Mouse (Mus musculus) heart, postnatal 0 days (tissue): ENCODE data around the gene Gm26965. TPM values are rescaled to one million over a fixed set of nuclear protein-coding genes. Genes with fewer than 3 reads are reported as not detected.

Experiments
- ATAC-seq: fragments of 200-750 bp; cut with Nextera tagmentation; 2 replicates; pipeline ENCODE4 v1.8.0; 2017; ENCODE audit warnings: low read depth, moderate number of reproducible peaks, moderate library complexity; ENCODE audit not compliant: insufficient read depth
- DNase-seq: peaks from one replicate; pipeline ENCODE4 v3.0.0-alpha.2; 2016; ENCODE audit warnings: low spot score
- H3K27ac ChIP-seq: fragments of 300-500 bp; sonication (generic); 2 replicates; pipeline ENCODE4 v1.5.1; 2014; ENCODE audit warnings: low read depth, mild to moderate bottlenecking
- H3K27me3 ChIP-seq: fragments of 300-500 bp; sonication (generic); 2 replicates; pipeline ENCODE4 v1.6.1; 2014; ENCODE audit warnings: low read length, mixed read lengths; ENCODE audit not compliant: control insufficient read depth, insufficient read depth
- H3K36me3 ChIP-seq: fragments of 300-500 bp; sonication (generic); replicated peaks from 2 replicates; pipeline ENCODE4 v1.6.1; 2014; ENCODE audit warnings: low read length, mixed read lengths; ENCODE audit not compliant: control insufficient read depth, insufficient read depth
- H3K4me1 ChIP-seq: fragments of 300-500 bp; sonication (generic); 2 replicates; pipeline ENCODE4 v1.6.1; 2014; ENCODE audit warnings: antibody characterized with exemption; ENCODE audit not compliant: control insufficient read depth, insufficient read depth
- H3K4me2 ChIP-seq: fragments of 300-500 bp; sonication (generic); 2 replicates; pipeline ENCODE4 v1.6.1; 2014; ENCODE audit warnings: low read depth, mild to moderate bottlenecking, low read length, moderate library complexity
- H3K4me3 ChIP-seq: fragments of 300-500 bp; sonication (generic); 2 replicates; pipeline ENCODE4 v1.5.1; 2014; ENCODE audit warnings: low read depth, low read length
- H3K9ac ChIP-seq: fragments of 300-500 bp; sonication (generic); replicated peaks from 2 replicates; pipeline ENCODE4 v1.6.1; 2014; ENCODE audit warnings: low read depth, low read length, mixed read lengths
- H3K9me3 ChIP-seq: fragments of 300-500 bp; sonication (generic); replicated peaks from 2 replicates; pipeline ENCODE4 v1.6.1; 2016; ENCODE audit warnings: low read length; ENCODE audit not compliant: control insufficient read depth
- CTCF ChIP-seq: IDR thresholded peaks from 2 replicates; pipeline ENCODE4 v1.5.1; 2016; ENCODE audit warnings: antibody characterized with exemption, control low read depth, low read depth
- EP300 ChIP-seq: IDR thresholded peaks from 2 replicates; pipeline ENCODE4 v1.6.1; 2016; ENCODE audit warnings: antibody characterized with exemption, low read depth
- whole genome bisulfite sequencing: fragments of 180-500 bp; shearing (Covaris S2); extraction: QIAGEN DNeasy Blood & Tissue Kit; methylation state at CpG from one replicate; pipeline ENCODE4 v1.1.7; 2014; 5-methylcytosine and 5-hydroxymethylcytosine counted together
- polyA plus RNA-seq: library from polyadenylated mRNA; unstranded; fragments of >200 nt; fragmentation: Nextera tagmentation; extraction: Ambion mirVana; gene quantifications from 2 replicates; pipeline ENCODE4 v1.2.1, GENCODE M21; 2015
- total RNA-seq: library from RNA; depleted of rRNA; stranded (reverse); fragments of >200 nt; gene quantifications from 2 replicates; pipeline ENCODE4 v1.2.3, GENCODE M21; 2014; ENCODE audit warnings: low replicate concordance; rRNA removed

Gm26965 gene
- total and polyA plus RNA-seq, 2 experiments from 2014 or later = not detected

- no peak for TF ChIP-seq CTCF
- TF ChIP-seq EP300 = no peak
- H3K27me3 ChIP-seq = no peaks in the 10 kb centered on the region
- peak within 1 kb of the TSS; percentile 63 for H3K27ac ChIP-seq
- no peaks in the 10 kb centered on the region for H3K9me3 ChIP-seq
- WGBS = under 1% methylated on average over 20 of the region's 20 CpGs
- H3K4me3 ChIP-seq = peak within 1 kb of the TSS; percentile 64
- ATAC-seq (peak; percentile 94), DNase-seq (peak; percentile 81)
- H3K36me3 ChIP-seq = peaks cover 12% of the 10 kb centered on the region
- peak within 1 kb of the TSS; percentile 71 for H3K4me2 ChIP-seq
- peak within 1 kb of the TSS; percentile 47 for H3K9ac ChIP-seq
- peaks cover 3% of the 10 kb centered on the region; the same call in 1 of the 2 replicates for H3K4me1 ChIP-seq
Observed at GRCm38 (mm10) chr13:67451172-67452020, 74.6 kb downstream of the Gm26965 start, which contains the start of gene Zfp874a. Gene Zfp874a, minus strand, starts transcription at chr13:67451624.

Other genes starting within 250 kb of the Gm26965 start
- 0.54 and 1.3 TPM in 2 replicates for gene Zfp458, start 247.7 kb downstream of the Gm26965 start, total RNA-seq
- 0.48 and 0.82 TPM in 2 replicates for gene Zfp458, start 247.7 kb downstream of the Gm26965 start, polyA plus RNA-seq
- gene Zfp457, start 219.7 kb downstream of the Gm26965 start, total RNA-seq = not detected in 2 replicates
- 0.86 and 1.3 TPM in 2 replicates for gene Zfp457, start 219.7 kb downstream of the Gm26965 start, polyA plus RNA-seq
- 0.54 and 2.7 TPM in 2 replicates for gene Zfp595, start 193.6 kb downstream of the Gm26965 start, total RNA-seq
- gene Zfp595, start 193.6 kb downstream of the Gm26965 start, polyA plus RNA-seq = 0.61 and 0.91 TPM in 2 replicates
- gene Gm28044, start 165.6 kb downstream of the Gm26965 start, total RNA-seq = not detected in 2 replicates
- gene Gm28044, start 165.6 kb downstream of the Gm26965 start, polyA plus RNA-seq = 0.30 TPM in 1 of 2 replicates, not detected in the other
- gene Zfp953, start 165.5 kb downstream of the Gm26965 start, total RNA-seq = 0.84 and 2.7 TPM in 2 replicates
- 0.31 and 0.47 TPM in 2 replicates for gene Zfp953, start 165.5 kb downstream of the Gm26965 start, polyA plus RNA-seq
- 0.39 TPM in 1 of 2 replicates, not detected in the other for gene Gm28041, start 150.4 kb downstream of the Gm26965 start, total RNA-seq
- gene Gm28041, start 150.4 kb downstream of the Gm26965 start, polyA plus RNA-seq = 0.44 and 0.57 TPM in 2 replicates
- 0.70 and 7.8 TPM in 2 replicates for gene Zfp456, start 150.3 kb downstream of the Gm26965 start, total RNA-seq
- gene Zfp456, start 150.3 kb downstream of the Gm26965 start, polyA plus RNA-seq = 0.53 and 0.58 TPM in 2 replicates
- 0.66 and 14.2 TPM in 2 replicates for gene Zfp429, start 126.3 kb downstream of the Gm26965 start, total RNA-seq
- 3.0 and 3.4 TPM in 2 replicates for gene Zfp429, start 126.3 kb downstream of the Gm26965 start, polyA plus RNA-seq
- gene Zfp459, start 104.7 kb downstream of the Gm26965 start, total RNA-seq = not detected in 2 replicates
- gene Zfp459, start 104.7 kb downstream of the Gm26965 start, polyA plus RNA-seq = 0.10 and 0.18 TPM in 2 replicates
- 0.70 and 6.4 TPM in 2 replicates for gene Zfp874a, start 74.5 kb downstream of the Gm26965 start, total RNA-seq
- gene Zfp874a, start 74.5 kb downstream of the Gm26965 start, polyA plus RNA-seq = 3.6 and 4.2 TPM in 2 replicates
- 7.4 and 21.7 TPM in 2 replicates for gene Zfp874b, start 41.9 kb downstream of the Gm26965 start, total RNA-seq
- 1.5 and 4.3 TPM in 2 replicates for gene Zfp874b, start 41.9 kb downstream of the Gm26965 start, polyA plus RNA-seq
- 0.11 and 1.7 TPM in 2 replicates for gene Zfp58, start 25.6 kb downstream of the Gm26965 start, total RNA-seq
- gene Zfp58, start 25.6 kb downstream of the Gm26965 start, polyA plus RNA-seq = 4.1 and 4.6 TPM in 2 replicates
- 7.9 and 10.7 TPM in 2 replicates for gene Zfp87, start within 50 bp of the Gm26965 start, total RNA-seq
- gene Zfp87, start within 50 bp of the Gm26965 start, polyA plus RNA-seq = 25.2 and 28.2 TPM in 2 replicates
- gene Zfp748, start 27.7 kb upstream of the Gm26965 start, total RNA-seq = 5.7 and 30.1 TPM in 2 replicates
- 3.1 and 3.4 TPM in 2 replicates for gene Zfp748, start 27.7 kb upstream of the Gm26965 start, polyA plus RNA-seq
- gene Zfp729b, start 83.6 kb upstream of the Gm26965 start, total RNA-seq = 3.3 and 6.8 TPM in 2 replicates
- 1.7 and 1.9 TPM in 2 replicates for gene Zfp729b, start 83.6 kb upstream of the Gm26965 start, polyA plus RNA-seq
- gene Gm49345, start 111.6 kb upstream of the Gm26965 start, total RNA-seq = 1.6 TPM in 1 of 2 replicates, not detected in the other
- gene Gm49345, start 111.6 kb upstream of the Gm26965 start, polyA plus RNA-seq = 0.14 TPM in 1 of 2 replicates, not detected in the other
- gene Zfp729a, start 111.6 kb upstream of the Gm26965 start, total RNA-seq = 2.5 and 2.7 TPM in 2 replicates
- gene Zfp729a, start 111.6 kb upstream of the Gm26965 start, polyA plus RNA-seq = 1.0 TPM in 2 replicates
- gene Zfp738, start 160.9 kb upstream of the Gm26965 start, total RNA-seq = 3.4 and 16.8 TPM in 2 replicates
- 4.3 and 5.0 TPM in 2 replicates for gene Zfp738, start 160.9 kb upstream of the Gm26965 start, polyA plus RNA-seq
- gene Zfp65, start 203.0 kb upstream of the Gm26965 start, total RNA-seq = 1.7 and 9.4 TPM in 2 replicates
- gene Zfp65, start 203.0 kb upstream of the Gm26965 start, polyA plus RNA-seq = 2.5 and 2.8 TPM in 2 replicates
- gene Zfp85, start 229.1 kb upstream of the Gm26965 start, total RNA-seq = 1.5 and 3.0 TPM in 2 replicates
- gene Zfp85, start 229.1 kb upstream of the Gm26965 start, polyA plus RNA-seq = 2.0 and 2.2 TPM in 2 replicates